Mouse (Mus musculus) activated CD4-positive, CD25-positive, alpha-beta regulatory T cell, adult 4 months (primary cell): Measurements from ENCODE around the gene Rabgap1l. TPM values are rescaled to one million over a fixed set of nuclear protein-coding genes. Genes with fewer than 3 reads are reported as not detected.
"Not testable (repeated sequence)": the region's sequence is repeated elsewhere in the genome, so short reads cannot be mapped to it uniquely, and the experiment has no call there.

ENCODE experiments used
- ATAC-seq: one replicate; pipeline ENCODE4 v1.8.0; 2017
- polyA plus RNA-seq, 2 experiments: library from polyadenylated mRNA; unstranded; fragments of 100-300 nt; shearing (Covaris generic); gene quantifications; one replicate each; pipeline ENCODE4 v1.2.1; 2017

The Rabgap1l gene
- polyA plus RNA-seq, 2 experiments from 2014 or later: 250 to 264 TPM

DNA sequence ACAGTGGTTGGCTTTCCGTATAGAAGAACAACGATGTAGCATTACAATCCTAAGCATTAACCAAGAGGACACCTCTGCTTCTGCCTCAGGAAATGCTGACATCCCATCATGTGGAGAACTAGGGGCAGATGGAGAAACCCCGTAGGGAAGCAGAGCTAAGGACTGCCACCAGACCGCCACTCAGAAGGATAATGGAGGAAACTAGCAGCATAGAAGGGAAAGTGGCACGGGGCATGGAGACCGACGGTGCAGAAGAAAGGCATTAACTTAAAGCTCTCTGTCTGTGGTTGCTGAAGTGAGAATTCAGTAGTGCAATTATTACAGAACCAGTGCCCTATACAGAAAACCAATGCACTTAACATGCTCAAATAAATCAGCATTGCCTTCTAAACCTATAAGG lies 308.0 kb downstream of the Rabgap1l start:
- ATAC-seq: no peak

GRCm38 (mm10) chr1:160481643-160482042 lies 311.4 kb downstream of the Rabgap1l start:
- no peak for ATAC-seq

DNA sequence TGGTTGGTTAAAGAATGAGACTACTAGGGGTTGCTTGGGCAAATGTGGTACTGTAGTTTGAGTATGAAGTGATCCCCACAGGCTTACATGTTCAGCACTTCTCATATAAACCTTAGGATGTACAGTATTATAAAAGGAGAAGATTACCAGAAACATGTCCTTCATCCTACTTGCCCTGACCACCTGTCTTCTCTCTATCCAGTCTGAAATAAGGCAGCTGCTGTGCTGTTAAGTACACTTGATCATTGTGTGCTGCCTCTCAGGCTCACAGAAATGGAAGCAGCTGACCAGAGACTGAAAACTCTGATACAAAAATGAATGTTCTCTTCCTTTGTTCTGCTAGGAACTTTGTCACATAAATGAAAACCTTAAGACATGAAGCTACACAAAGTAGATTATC lies 325.6 kb downstream of the Rabgap1l start:
- no peak for ATAC-seq

- ATAC-seq: no peak
These were observed 327.8 kb downstream of the Rabgap1l start for GRCm38 (mm10) chr1:160465186-160465585.

DNA sequence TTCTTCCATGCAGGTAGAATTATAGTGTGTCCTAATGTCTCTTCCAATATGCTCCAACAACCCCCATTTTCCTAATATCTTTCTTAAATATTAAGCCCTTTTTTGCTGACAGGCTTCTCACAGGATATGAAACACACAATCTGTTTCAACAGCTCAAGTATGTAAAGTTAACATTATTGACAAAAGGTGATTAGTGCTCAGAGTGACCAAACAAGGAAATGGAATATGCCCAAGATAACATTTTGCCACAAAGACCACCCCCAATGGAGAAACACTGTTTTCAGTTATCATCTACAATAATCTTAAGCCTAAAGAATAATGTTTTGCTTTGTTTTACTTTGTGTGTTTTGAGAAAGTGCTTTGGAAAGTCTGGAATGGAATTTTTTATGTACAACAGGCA lies 328.9 kb downstream of the Rabgap1l start:
- no peak for ATAC-seq

DNA sequence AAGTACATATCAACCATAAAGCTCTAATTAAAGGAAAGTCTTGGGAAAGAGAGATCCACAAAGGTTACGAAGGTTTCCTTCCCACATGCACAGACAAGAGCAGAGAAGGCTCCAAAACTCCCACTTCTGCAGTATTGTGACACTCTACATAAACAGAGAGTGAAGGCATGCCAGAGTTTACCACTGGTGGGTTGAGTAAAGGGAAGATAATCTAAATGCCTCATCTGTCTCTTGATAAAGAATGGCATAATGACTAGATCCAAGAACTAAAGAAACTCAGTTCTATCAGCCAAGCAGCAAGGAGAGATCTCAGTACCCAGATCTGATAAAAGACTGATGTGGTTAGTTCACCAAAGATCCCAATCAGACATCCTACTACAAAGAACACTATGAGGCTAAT lies 332.7 kb downstream of the Rabgap1l start:
- no peak for ATAC-seq

GRCm38 (mm10) chr1:160451663-160452062 lies 341.3 kb downstream of the Rabgap1l start:
- ATAC-seq: no peak

DNA sequence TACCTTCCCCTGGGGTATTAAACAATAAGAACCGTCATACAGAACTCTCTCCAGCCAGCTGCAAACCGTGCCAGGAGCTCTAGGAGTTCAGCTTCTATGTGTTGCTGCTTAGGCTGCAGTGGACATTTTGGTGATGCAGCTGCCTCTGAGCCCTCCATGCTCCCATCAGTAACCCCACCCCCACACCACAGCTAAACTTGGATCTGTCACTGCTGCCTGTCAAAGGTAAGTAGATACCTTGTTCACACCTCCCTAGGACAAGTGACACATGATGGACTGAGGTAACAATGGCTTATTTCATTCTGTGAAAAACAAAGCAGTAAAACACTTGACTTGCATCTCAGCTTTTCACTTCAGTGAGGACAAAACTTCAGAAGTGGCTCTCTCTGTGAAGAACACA lies 344.3 kb downstream of the Rabgap1l start:
- no peak for ATAC-seq

DNA sequence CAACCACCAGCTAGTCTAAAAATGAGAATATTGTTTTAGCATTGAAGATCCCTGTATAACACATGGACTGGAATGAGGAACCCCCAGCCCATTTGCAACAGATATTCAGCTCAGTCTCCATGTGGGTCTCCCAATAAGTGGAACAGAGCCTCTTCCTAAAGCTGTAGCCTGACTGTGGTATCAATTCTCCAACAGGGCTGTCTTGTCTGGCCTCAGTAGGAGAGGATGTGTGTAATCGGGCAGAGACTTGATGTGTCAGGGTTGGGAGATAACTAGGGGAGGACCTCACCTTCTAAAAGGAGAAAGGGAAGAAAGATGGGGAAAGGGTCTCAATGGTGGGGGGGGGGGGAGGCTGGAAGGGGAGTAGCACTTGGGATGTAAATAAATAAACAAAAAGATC lies 346.2 kb downstream of the Rabgap1l start:
- no peak for ATAC-seq

DNA sequence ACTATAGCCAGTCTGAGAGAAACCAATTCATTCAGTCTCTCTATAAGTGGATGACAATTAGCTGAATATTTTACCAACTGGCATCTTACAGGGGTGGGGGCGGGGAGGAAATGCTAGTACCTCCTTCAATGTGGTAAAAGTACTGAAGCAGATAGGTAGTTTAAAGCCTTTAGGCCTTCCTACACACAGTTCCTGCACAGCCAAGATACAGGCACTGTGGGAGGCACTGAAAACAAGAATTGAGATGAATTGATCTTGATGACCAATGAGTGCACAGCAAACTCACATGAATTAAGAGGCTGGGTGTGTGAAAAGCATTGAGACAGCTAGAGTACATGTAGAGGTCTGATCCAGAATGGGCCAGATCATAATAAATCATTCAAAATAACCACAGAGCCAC lies 349.5 kb downstream of the Rabgap1l start:
- ATAC-seq: no peak

GRCm38 (mm10) chr1:160441679-160442078 lies 351.3 kb downstream of the Rabgap1l start:
- no peak for ATAC-seq

DNA sequence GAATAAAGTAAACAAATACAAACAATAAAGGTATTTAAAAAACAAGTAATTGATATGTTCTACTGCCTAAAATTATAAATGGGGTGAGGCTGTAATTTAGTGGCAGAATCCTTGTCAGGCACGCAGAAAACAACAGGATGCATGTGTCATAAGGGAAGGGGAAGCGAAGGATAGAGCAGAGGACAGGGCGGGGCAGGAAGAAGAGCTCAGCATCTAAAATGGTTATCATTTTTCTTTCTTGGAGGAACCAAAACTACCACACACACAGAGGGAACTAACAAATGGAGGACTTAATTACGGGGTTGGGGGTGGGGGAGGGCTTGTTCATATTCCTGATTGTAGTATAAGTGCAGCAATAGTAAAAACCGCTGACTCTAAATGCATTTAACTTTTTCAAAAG lies 351.9 kb downstream of the Rabgap1l start:
- no peak for ATAC-seq

- no peak for ATAC-seq
These were observed 354.2 kb downstream of the Rabgap1l start for GRCm38 (mm10) chr1:160438820-160439219.

DNA sequence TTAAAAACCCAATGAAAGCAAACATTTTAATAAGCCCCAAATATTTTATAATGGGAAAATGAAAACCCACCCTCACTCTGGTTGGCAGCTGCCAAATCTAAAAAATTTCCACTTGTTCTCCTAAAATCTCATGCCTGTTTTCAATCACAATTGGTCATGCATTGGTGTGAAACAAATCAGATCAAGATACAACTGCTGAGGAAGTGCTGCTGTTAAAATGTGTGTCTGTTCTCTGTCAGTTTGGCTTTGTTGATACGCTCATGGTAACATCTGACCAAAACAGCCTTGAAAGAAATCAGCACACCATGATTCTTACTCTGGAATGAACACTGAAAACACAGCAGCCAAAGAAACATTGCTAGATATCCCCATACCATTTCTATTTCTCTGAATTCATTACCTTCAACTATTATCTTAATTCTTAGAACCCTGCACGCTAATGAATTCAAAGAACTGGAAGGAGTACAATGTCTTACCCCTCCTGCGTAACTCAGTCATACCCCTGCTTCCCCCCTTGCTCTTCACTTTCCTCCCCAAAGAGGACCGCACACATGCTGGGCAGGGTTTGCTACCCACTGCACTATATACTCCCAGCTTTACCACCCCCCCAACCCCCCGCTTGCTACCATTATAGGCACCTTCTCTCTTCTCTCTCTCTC lies 375.7 kb downstream of the Rabgap1l start:
- ATAC-seq: no peak

- ATAC-seq: no peak
These were observed 382.2 kb downstream of the Rabgap1l start for GRCm38 (mm10) chr1:160410822-160411221.

GRCm38 (mm10) chr1:160409689-160410088 lies 383.3 kb downstream of the Rabgap1l start:
- not testable (repeated sequence) for ATAC-seq

DNA sequence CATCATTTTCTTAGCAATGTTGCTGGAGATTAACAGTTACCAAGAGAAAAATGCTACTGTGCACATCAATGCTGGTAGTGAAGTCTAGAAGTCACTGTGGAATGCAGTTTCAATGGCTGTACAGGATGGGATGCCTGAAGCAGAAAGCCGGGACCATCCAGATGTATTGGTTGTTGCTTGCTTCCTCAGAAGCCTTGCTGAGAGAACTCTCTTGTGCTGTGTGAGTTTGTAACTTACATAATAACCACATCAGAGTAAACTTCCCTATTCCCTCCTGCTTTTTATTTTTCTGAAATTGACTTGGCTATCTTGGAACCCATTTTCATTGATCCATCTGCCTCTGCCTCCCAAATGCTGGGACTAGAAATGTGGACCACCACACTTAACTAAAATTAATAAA lies 383.9 kb downstream of the Rabgap1l start:
- no peak for ATAC-seq

DNA sequence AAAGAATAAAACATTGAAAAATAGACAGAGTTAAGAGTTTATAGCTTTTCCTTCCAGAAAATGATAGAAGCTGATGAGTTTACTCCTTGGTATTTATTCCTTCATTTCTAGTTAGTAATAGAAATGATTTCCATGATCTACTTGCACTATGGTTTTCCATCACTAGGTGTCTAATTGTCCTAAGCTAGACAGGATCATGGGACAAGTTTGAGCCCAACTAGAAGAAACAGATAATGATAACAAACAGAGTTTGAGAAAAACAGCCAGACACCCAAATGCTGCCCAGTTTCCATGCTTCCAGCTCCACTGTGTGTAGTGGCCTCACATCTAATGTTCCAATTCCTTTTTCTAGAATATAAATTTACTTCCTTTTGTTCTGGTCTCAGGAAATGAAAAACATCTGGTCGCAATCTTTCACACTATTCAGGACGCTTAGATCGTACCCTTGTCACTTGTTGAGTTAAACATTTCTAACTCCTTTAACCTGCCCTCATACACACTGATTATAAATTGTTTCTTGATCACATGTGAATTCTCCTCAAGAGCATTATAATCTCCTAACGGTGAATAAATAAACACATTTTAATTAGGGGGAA lies 384.6 kb downstream of the Rabgap1l start:
- no peak for ATAC-seq

DNA sequence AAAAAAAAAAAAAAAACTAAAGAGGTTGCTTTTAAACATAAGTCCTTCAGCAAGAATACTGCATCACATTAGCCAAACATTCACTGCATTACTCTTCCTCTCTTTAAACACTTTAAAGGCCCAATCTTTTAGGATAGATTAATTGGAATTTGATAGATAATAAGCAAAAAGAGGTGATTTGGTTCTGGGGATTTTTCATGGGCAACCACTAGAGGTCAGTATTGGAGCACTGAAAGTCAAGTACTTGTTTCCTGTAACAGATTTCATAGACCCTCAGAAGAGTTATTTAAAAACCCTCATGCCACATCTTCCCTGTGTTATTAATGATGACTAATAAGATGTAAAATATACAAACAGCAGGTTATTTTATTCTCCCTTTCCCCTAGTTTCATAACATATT lies 393.6 kb downstream of the Rabgap1l start:
- no peak for ATAC-seq

DNA sequence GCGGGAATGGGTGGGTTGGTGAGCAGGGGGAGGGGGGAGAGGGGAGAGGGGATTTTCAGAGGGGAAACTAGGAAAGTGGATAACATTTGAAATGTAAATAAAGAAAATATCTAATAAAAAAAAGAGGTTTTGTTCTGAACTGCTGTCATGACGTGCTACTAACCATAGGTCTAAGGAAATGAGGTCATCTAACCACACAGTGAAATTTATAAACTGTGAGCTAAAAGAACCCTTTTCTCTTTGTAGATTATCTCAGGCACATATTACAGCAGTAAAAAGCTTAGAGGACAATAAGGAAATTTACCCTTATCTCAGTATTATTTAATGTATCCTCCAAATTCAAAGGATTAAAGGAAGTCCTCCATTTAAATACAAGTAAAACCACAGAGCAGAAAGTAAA lies 396.0 kb downstream of the Rabgap1l start:
- ATAC-seq: peak; percentile 82

GRCm38 (mm10) chr1:160387446-160387845 lies 405.6 kb downstream of the Rabgap1l start:
- ATAC-seq: no peak

DNA sequence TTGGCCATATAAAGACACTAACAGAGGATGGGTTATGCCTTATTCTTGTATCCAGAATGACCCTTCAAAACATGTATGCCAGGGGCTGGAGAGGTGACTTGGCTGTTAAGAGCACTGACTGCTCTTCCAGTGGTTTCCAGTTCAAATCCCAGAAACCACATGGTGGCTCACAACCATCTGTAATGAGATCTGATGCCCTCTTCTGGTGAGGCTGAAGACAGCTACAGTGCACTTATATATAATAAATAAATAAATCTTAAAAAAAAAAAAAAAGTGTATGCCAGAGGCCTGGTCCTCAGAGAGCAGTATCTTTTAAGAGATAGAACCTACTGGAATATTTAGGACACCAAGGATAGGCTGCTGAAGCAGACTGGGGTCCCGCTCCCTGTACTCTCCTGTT lies 414.6 kb downstream of the Rabgap1l start:
- ATAC-seq: no peak

DNA sequence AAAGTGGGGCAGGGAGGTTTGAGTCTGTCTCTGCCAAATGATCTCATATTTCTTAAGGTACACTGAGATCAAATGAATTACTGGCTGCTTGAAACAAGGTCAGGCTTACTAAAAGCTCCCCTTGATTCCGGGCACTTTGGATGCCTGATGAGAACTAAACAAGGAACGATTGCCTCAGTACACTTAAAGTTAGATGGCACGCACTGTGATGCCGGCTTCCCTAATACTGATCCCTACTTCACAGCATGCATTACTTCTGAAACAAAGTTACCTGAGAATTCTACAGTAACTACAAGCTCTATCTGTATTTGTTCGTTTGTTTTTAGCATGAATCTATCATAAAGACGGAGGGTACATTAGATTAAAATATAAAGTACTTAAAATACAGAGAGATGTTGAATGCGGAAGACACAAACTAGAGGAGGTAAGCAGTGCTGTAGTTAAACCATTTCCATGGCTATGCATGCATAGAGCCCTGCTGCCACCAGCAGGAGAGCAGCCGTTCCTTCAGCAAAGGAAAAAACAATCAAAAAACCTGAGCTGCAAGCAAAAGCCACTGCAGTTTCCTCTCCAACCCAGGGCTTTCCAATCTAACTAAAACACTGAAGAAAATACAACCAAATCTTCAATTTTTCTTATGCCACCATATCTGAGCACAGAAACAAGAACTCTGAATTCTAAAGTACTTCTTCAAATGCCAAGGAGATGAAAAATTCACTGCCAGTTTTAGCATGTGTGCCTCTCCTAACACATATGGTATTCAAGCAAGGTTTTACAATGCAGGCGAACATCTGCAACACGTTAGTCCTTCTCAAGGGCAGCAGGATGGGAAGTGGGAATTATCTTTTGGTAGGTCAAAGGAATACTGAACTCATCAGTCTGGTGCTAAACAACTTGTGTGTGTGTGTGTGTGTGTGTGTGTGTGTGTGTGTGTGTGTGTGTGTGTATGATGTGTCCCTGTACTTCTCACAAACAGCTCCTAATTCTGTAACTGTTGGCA lies 415.4 kb downstream of the Rabgap1l start:
- ATAC-seq: peak; percentile 32

GRCm38 (mm10) chr1:160374490-160374889 lies 418.5 kb downstream of the Rabgap1l start:
- ATAC-seq: no peak
